Mouse (Mus musculus): ENCODE measurements around the gene Stxbp1.

DNA sequence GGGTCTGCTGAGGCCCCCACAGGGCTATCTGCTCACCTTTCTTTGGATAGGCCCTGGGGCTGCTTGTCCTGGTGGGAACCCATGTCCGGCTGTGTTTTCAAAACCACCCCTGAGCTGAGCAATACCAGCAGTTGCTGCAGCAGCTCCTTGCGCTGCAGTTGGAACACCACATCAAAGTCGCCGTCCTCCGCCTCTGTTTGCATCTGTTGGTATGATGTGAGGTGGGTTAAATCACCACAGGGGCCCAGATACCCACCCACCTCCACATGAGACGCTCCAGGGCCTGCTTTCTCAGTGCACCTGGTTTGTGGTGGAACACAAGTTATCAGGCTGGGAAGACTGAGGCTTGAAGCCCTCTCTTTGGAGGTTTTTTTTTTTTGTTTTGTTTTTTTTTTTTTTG is 69.0 kb downstream of the Stxbp1 start:
- TF ChIP-seq CTCF (IDR thresholded peaks at IDR 0.05; ENCODE audit: borderline replicate concordance, insufficient read depth, low read depth, low read length), result no peak
- TF ChIP-seq POLR2A (IDR thresholded peaks at IDR 0.05; ENCODE audit: borderline replicate concordance, insufficient read depth, low read length), result no peak

Measured in cerebellum, adult 2 months (tissue).